Mouse (Mus musculus): ENCODE results near the gene Cybrd1. TPM values are rescaled to one million over a fixed set of nuclear protein-coding genes. Genes with fewer than 3 reads are reported as not detected.

Gene Cybrd1
- 0.31 TPM for total RNA-seq (2023)

DNA sequence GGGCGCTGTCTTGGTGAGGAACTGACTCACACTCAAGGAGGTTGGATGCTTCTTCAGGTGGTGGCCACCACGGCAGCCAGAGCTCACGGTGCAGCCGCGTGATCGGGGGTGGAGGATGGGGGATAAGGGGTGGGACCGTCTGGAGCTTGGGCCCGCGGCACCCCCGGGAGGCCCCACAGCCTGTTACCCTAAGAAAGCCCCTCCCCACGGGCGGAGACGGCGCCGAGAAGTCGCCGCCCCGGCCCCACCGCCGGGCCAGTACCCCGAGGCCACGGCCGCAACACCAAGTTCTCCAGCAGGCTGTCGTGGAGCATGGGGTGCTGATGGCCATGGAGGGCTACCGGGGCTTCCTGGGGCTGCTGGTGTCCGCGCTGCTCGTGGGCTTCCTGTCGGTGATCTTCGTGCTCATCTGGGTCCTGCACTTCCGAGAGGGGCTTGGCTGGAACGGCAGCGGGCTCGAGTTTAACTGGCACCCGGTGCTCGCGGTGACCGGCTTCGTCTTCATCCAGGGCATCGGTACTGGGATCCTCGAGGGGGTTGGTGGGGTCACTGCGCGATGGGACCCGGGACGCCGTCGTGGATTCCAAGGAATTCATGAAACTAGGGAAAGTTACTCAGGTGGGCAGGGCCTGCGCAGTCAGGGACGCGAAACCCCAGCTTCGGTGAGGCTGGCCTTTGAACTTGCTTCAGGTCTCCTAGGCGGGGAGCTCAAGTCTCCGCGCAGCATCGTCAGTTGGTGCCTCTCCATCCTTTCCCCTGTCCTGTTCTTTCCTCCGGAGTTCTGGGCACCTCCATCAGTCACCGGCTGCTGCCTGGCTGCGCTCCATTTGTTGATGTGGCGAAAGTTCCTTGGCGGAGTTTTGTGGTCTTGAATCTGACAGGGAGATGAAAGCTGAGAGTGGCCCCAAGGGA, at the start of gene Cybrd1:
Gene Cybrd1, plus strand, starts transcription at position 127 of the 912 bp plus-strand sequence.

Other genes starting within 250 kb of the Cybrd1 start
- gene Dcaf17, start 62.6 kb upstream of the Cybrd1 start, total RNA-seq (2023) = 31.7 TPM
- gene Mettl8, start 62.3 kb upstream of the Cybrd1 start, total RNA-seq (2023) = 45.9 TPM
- 59.1 TPM for gene Dync1i2, start 93.8 kb downstream of the Cybrd1 start, total RNA-seq (2023)
- gene Slc25a12, start 249.8 kb downstream of the Cybrd1 start, total RNA-seq (2023) = 52.8 TPM